Mouse (Mus musculus) intestine, embryonic 14.5 days (tissue): ENCODE results near the gene Wipi2. TPM values are rescaled to one million over a fixed set of nuclear protein-coding genes. Genes with fewer than 3 reads are reported as not detected.

Experiments used
- ATAC-seq: fragments of 200-750 bp; cut with Nextera tagmentation; replicated peaks from 2 replicates; pipeline ENCODE4 v1.8.0; 2017; ENCODE audit warnings: low read depth, moderate number of reproducible peaks, moderate TSS enrichment, moderate library complexity; ENCODE audit not compliant: low FRiP score, low TSS enrichment
- DNase-seq: peaks from one replicate; pipeline ENCODE4 v3.0.0-alpha.2; 2018; ENCODE audit warnings: low spot score
- H3K27ac ChIP-seq: fragments of 300-500 bp; sonication (generic); 2 replicates; pipeline ENCODE4 v1.5.1; 2014; ENCODE audit warnings: low read depth, mild to moderate bottlenecking, control low read depth
- H3K27me3 ChIP-seq: fragments of 300-500 bp; sonication (generic); replicated peaks from 2 replicates; pipeline ENCODE4 v1.6.1; 2014; ENCODE audit warnings: low read length, control low read depth; ENCODE audit not compliant: control insufficient read depth, insufficient read depth
- H3K36me3 ChIP-seq: fragments of 300-500 bp; sonication (generic); 2 replicates; pipeline ENCODE4 v1.6.1; 2014; ENCODE audit warnings: low read length, control low read depth; ENCODE audit not compliant: control insufficient read depth, insufficient read depth
- H3K4me1 ChIP-seq: fragments of 300-500 bp; sonication (generic); replicated peaks from 2 replicates; pipeline ENCODE4 v1.6.1; 2014; ENCODE audit warnings: low read length, control low read depth, mixed read lengths; ENCODE audit not compliant: control insufficient read depth, insufficient read depth
- H3K4me2 ChIP-seq: fragments of 300-500 bp; sonication (generic); 2 replicates; pipeline ENCODE4 v1.6.1; 2014; ENCODE audit warnings: low read length
- H3K4me3 ChIP-seq: fragments of 300-500 bp; sonication (generic); 2 replicates; pipeline ENCODE4 v1.5.1; 2014; ENCODE audit warnings: low read depth, low read length, control low read depth, mixed read lengths
- H3K9ac ChIP-seq: fragments of 300-500 bp; sonication (generic); 2 replicates; pipeline ENCODE4 v1.6.1; 2014; ENCODE audit warnings: mild to moderate bottlenecking, low read length
- H3K9me3 ChIP-seq: fragments of 300-500 bp; sonication (generic); 2 replicates; pipeline ENCODE4 v1.6.1; 2016; ENCODE audit warnings: low read length, control low read depth; ENCODE audit not compliant: control insufficient read depth
- WGBS: fragments of 180-500 bp; shearing (Covaris S2); extraction: QIAGEN DNeasy Blood & Tissue Kit; methylation state at CpG from one replicate; pipeline ENCODE4 v1.1.7; 2014; 5-methylcytosine and 5-hydroxymethylcytosine counted together
- polyA plus RNA-seq: library from polyadenylated mRNA; unstranded; fragments of >200 nt; fragmentation: Nextera tagmentation; extraction: Ambion mirVana; gene quantifications from 2 replicates; pipeline ENCODE4 v1.2.1, GENCODE M21; 2014

Gene Wipi2
- polyA plus RNA-seq, 1 experiment from 2014 or later: 46.5 TPM

- Histone ChIP-seq H3K27ac (no peak overlapping the region), H3K4me1 (no peaks in the 10 kb centered on the region), H3K9me3 (no peaks in the 10 kb centered on the region), H3K4me3 (no peak overlapping the region), H3K4me2 (no peak overlapping the region), H3K9ac (no peak overlapping the region), H3K36me3 (no peaks in the 10 kb centered on the region), H3K27me3 (peaks cover 22% of the 10 kb centered on the region)
- no peak for DNase-seq
- WGBS: 84% methylated on average over 7 of the region's 7 CpGs
- no peak for ATAC-seq
Observed at GRCm38 (mm10) chr5:142604379-142604778, 23.1 kb upstream of the Wipi2 start.

GRCm38 (mm10) chr5:142605288-142605687 is 22.2 kb upstream of the Wipi2 start:
- no peak for ATAC-seq

GRCm38 (mm10) chr5:142608259-142608988 is 19.1 kb upstream of the Wipi2 start, which contains the start of gene Mmd2:
Mmd2 (minus strand) TSS chr5:142608800.
- Histone ChIP-seq H3K27ac (no peak within 1 kb of the TSS), H3K27me3 (peaks cover 22% of the 10 kb centered on the region), H3K4me1 (no peaks in the 10 kb centered on the region), H3K4me2 (peak within 1 kb of the TSS; percentile 77), H3K36me3 (no peaks in the 10 kb centered on the region), H3K4me3 (peak within 1 kb of the TSS; percentile 33), H3K9me3 (no peaks in the 10 kb centered on the region), H3K9ac (peak within 1 kb of the TSS; percentile 44)
- DNase-seq: peak; percentile 67
- 4% methylated on average over 42 of the region's 42 CpGs for WGBS
- ATAC-seq: peak; percentile 40; the same call in 1 of the 2 replicates

More at GRCm38 (mm10) chr5:142605288-142605687, 22.2 kb upstream of the Wipi2 start:
- H3K27ac ChIP-seq: no peak overlapping the region
- no peaks in the 10 kb centered on the region for H3K4me1 ChIP-seq
- no peaks in the 10 kb centered on the region for H3K36me3 ChIP-seq
- H3K4me2 ChIP-seq: no peak overlapping the region
- no peaks in the 10 kb centered on the region for H3K9me3 ChIP-seq
- no peak overlapping the region for H3K4me3 ChIP-seq
- no peak overlapping the region for H3K9ac ChIP-seq
- 90% methylated on average over 12 of the region's 12 CpGs for WGBS
- no peak for DNase-seq
- peaks cover 22% of the 10 kb centered on the region for H3K27me3 ChIP-seq

- 2% methylated on average over 4 of the region's 4 CpGs for WGBS
- Histone ChIP-seq H3K36me3 (no peaks in the 10 kb centered on the region), H3K27me3 (peaks cover 22% of the 10 kb centered on the region), H3K4me3 (peak overlapping the region; percentile 33; the same call in 1 of the 2 replicates), H3K4me2 (peak overlapping the region; percentile 77), H3K27ac (no peak overlapping the region), H3K9me3 (no peaks in the 10 kb centered on the region), H3K4me1 (no peaks in the 10 kb centered on the region), H3K9ac (peak overlapping the region; percentile 44)
- no peak for ATAC-seq
- no peak for DNase-seq
Observed at GRCm38 (mm10) chr5:142608989-142609325, 18.5 kb upstream of the Wipi2 start.

GRCm38 (mm10) chr5:142610362-142610761 is 17.1 kb upstream of the Wipi2 start:
- Histone ChIP-seq H3K4me2 (no peak overlapping the region), H3K27ac (no peak overlapping the region), H3K9ac (no peak overlapping the region), H3K36me3 (no peaks in the 10 kb centered on the region), H3K4me3 (no peak overlapping the region), H3K4me1 (no peaks in the 10 kb centered on the region), H3K27me3 (peaks cover 22% of the 10 kb centered on the region), H3K9me3 (no peaks in the 10 kb centered on the region)
- no peak for ATAC-seq
- 84% methylated on average over 4 of the region's 4 CpGs for WGBS
- no peak for DNase-seq

GRCm38 (mm10) chr5:142614513-142614912 is 13.0 kb upstream of the Wipi2 start:
- Histone ChIP-seq H3K9me3 (no peaks in the 10 kb centered on the region), H3K27ac (no peak overlapping the region), H3K4me1 (no peaks in the 10 kb centered on the region), H3K4me3 (no peak overlapping the region), H3K4me2 (no peak overlapping the region), H3K36me3 (no peaks in the 10 kb centered on the region), H3K9ac (no peak overlapping the region), H3K27me3 (no peaks in the 10 kb centered on the region)
- 58% methylated on average over 3 of the region's 3 CpGs for WGBS
- no peak for DNase-seq
- ATAC-seq: no peak

- Histone ChIP-seq H3K27ac (no peak overlapping the region), H3K27me3 (no peaks in the 10 kb centered on the region), H3K4me2 (no peak overlapping the region), H3K36me3 (no peaks in the 10 kb centered on the region), H3K9me3 (no peaks in the 10 kb centered on the region), H3K4me1 (no peaks in the 10 kb centered on the region), H3K4me3 (no peak overlapping the region), H3K9ac (no peak overlapping the region)
- no peak for DNase-seq
- 80% methylated on average over 4 of the region's 4 CpGs for WGBS
- ATAC-seq: no peak
Observed at GRCm38 (mm10) chr5:142615638-142616037, 11.9 kb upstream of the Wipi2 start.

- ATAC-seq (no peak), DNase-seq (no peak)
- Histone ChIP-seq H3K36me3 (no peaks in the 10 kb centered on the region), H3K27ac (no peak overlapping the region), H3K9me3 (no peaks in the 10 kb centered on the region), H3K27me3 (no peaks in the 10 kb centered on the region), H3K4me2 (no peak overlapping the region), H3K4me1 (no peaks in the 10 kb centered on the region), H3K9ac (no peak overlapping the region), H3K4me3 (no peak overlapping the region)
- 56% methylated on average over 6 of the region's 6 CpGs for WGBS
Observed at GRCm38 (mm10) chr5:142616326-142616725, 11.2 kb upstream of the Wipi2 start.

GRCm38 (mm10) chr5:142619866-142620265 is 7.6 kb upstream of the Wipi2 start:
- DNase-seq (peak; percentile 61), ATAC-seq (peak; percentile 62)
- no peaks in the 10 kb centered on the region for H3K9me3 ChIP-seq
- H3K36me3 ChIP-seq: no peaks in the 10 kb centered on the region
- no peak overlapping the region for H3K9ac ChIP-seq
- WGBS: 28% methylated on average over 5 of the region's 5 CpGs
- H3K4me2 ChIP-seq: no peak overlapping the region
- no peaks in the 10 kb centered on the region for H3K4me1 ChIP-seq
- no peak overlapping the region for H3K4me3 ChIP-seq
- no peak overlapping the region for H3K27ac ChIP-seq
- H3K27me3 ChIP-seq: no peaks in the 10 kb centered on the region
